ENCODE assay signal across 10 mouse cellular contexts in genomic region chr6:67229922-67230518, GRCm38 (mm10). TPM values are rescaled to one million over a fixed set of nuclear protein-coding genes. Genes with fewer than 3 reads are reported as not detected.
A peak's percentile ranks its signal among the peaks of the same experiment; 100 is the strongest.
DNase-seq lines count a peak whose midpoint lies in the region; ATAC-seq and TF ChIP-seq lines count a peak whose summit lies in the region.
"Had no signal": no experiment of that assay in that cellular context is flagged by ENCODE, and none has a peak within 500 bp of the region (broad histone marks: within the 10 kb centered on the region; RNA-seq: fewer than 3 reads in every experiment).

No protein-coding gene starts in this region.

- no peaks in the 10 kb centered on the region for H3K27me3 ChIP-seq in midbrain, embryonic 11.5 days (ENCODE audit: control insufficient read depth, insufficient read depth, low read length)
- H3K27me3 ChIP-seq in midbrain, embryonic 16.5 days (ENCODE audit: control insufficient read depth, insufficient read depth, low read depth, low read length) = no peaks in the 10 kb centered on the region

- peaks cover 5% of the 10 kb centered on the region for H3K4me1 ChIP-seq in midbrain, embryonic 11.5 days (ENCODE audit: control insufficient read depth, insufficient read depth, low read length)
- H3K4me1 ChIP-seq in midbrain, embryonic 16.5 days (ENCODE audit: control insufficient read depth, insufficient read depth, low read length) = peaks cover 15% of the 10 kb centered on the region

- no peak overlapping the region for H3K4me2 ChIP-seq in midbrain, embryonic 11.5 days
- H3K4me2 ChIP-seq in midbrain, embryonic 16.5 days (ENCODE audit: low read length) = no peak overlapping the region

- intact Hi-C loops in gastrocnemius, adult 2 months (cut with DNase I) = loop anchor here (2.0 kb wide), 1 partner anchor 23 kb away; no protein-coding TSS in a partner anchor

- H3K27ac ChIP-seq in gastrocnemius, adult 2 months = peak overlapping the region; percentile 63; the same call in 1 of the 2 replicates
- H3K27ac ChIP-seq in midbrain, embryonic 11.5 days (ENCODE audit: low read depth, low read length) = no peak overlapping the region
- H3K27ac ChIP-seq in midbrain, embryonic 16.5 days (ENCODE audit: low read length) = no peak overlapping the region

- WGBS in midbrain, embryonic 11.5 days = 19% methylated on average over 11 of the region's 11 CpGs
- 14% methylated on average over 11 of the region's 11 CpGs for WGBS in midbrain, embryonic 16.5 days

- no peaks in the 10 kb centered on the region for H3K36me3 ChIP-seq in midbrain, embryonic 11.5 days (ENCODE audit: control insufficient read depth, insufficient read depth, low read length)
- no peaks in the 10 kb centered on the region for H3K36me3 ChIP-seq in midbrain, embryonic 16.5 days (ENCODE audit: control insufficient read depth, insufficient read depth, low read length)

- TF ChIP-seq CTCF in gastrocnemius, adult 2 months (IDR thresholded peaks at IDR 0.05) = no peak

- no peak overlapping the region for H3K4me3 ChIP-seq in gastrocnemius, adult 2 months
- H3K4me3 ChIP-seq in midbrain, embryonic 11.5 days (ENCODE audit: low read depth, low read length) = no peak overlapping the region
- H3K4me3 ChIP-seq in midbrain, embryonic 16.5 days (ENCODE audit: low read depth, low read length) = no peak overlapping the region

- no peak for DNase-seq in gastrocnemius, adult 2 months
- DNase-seq in gastrocnemius, adult 18-20 months (ENCODE audit: low spot score) = no peak
- DNase-seq in midbrain, embryonic 11.5 days (ENCODE audit: low spot score, missing footprints) = peak; percentile 83
- DNase-seq in lung, postnatal 36 days = peak; percentile 21
- DNase-seq in Muller cell, postnatal 12 days (ENCODE audit: inconsistent ontology term) = no peak
- DNase-seq in thymus, postnatal 36 days = no peak
- DNase-seq: cerebellum, adult 9-11 months had no signal

- H3K9ac ChIP-seq in midbrain, embryonic 11.5 days (ENCODE audit: low read length) = no peak overlapping the region
- no peak overlapping the region for H3K9ac ChIP-seq in midbrain, embryonic 16.5 days (ENCODE audit: low read depth, low read length)

- ATAC-seq in midbrain, embryonic 11.5 days (ENCODE audit: low FRiP score) = no peak
- no peak for ATAC-seq in midbrain, embryonic 16.5 days
- ATAC-seq in erythroblast, adult 5-6 weeks (replicated peaks; ENCODE audit: low FRiP score, poor library complexity, severe bottlenecking) = 0 out of 2 replicates have a peak, but pooled peaks have one; percentile 35
- ATAC-seq: hindbrain, embryonic 16.5 days had no signal

- H3K9me3 ChIP-seq in midbrain, embryonic 11.5 days (ENCODE audit: control insufficient read depth, low read length) = no peaks in the 10 kb centered on the region
- H3K9me3 ChIP-seq in midbrain, embryonic 16.5 days (replicated peaks; ENCODE audit: control insufficient read depth, low read length, poor library complexity, severe bottlenecking) = no peaks in the 10 kb centered on the region

RNA-seq across cellular contexts. Expression of gene Serbp1, which starts 8.0 kb away (rescaled TPM):
- total RNA-seq in gastrocnemius, adult 2 months (2021) = 100 to 1,000 TPM; 283 to 348 TPM
- total RNA-seq in gastrocnemius, adult 18-20 months (2021) = 100 to 1,000 TPM; 318 to 338 TPM
- polyA plus RNA-seq in midbrain, embryonic 11.5 days (2014; fragmentation: Nextera tagmentation; extraction: Ambion mirVana) = 547 and 588 TPM in 2 replicates
- 270 and 283 TPM in 2 replicates for polyA plus RNA-seq in midbrain, embryonic 16.5 days (2015; fragmentation: Nextera tagmentation; extraction: Ambion mirVana)
- total RNA-seq in erythroblast, adult 5-6 weeks (2015; ENCODE audit: low replicate concordance) = 288 and 330 TPM in 2 replicates
- total RNA-seq in erythroblast, adult 5-6 weeks (2017; ENCODE audit: low replicate concordance) = 416 and 434 TPM in 2 replicates

Comparison
In these comparisons a context has a peak if more than half of its experiments do, and no peak if none do; other contexts are left out.
1. DNase-seq: peak in midbrain, embryonic 11.5 days (single experiment) and lung, postnatal 36 days (single experiment); none in gastrocnemius, adult 2 months (single experiment), gastrocnemius, adult 18-20 months (single experiment), Muller cell, postnatal 12 days (single experiment) and thymus, postnatal 36 days (0 of 2).